Mouse (Mus musculus) kidney, embryonic 14.5 days (tissue): ENCODE measurements around the gene Creg1. TPM values are rescaled to one million over a fixed set of nuclear protein-coding genes. Genes with fewer than 3 reads are reported as not detected.

ENCODE experiments used
- ATAC-seq: fragments of 200-750 bp; cut with Nextera tagmentation; 2 replicates; pipeline ENCODE4 v1.8.0; 2017; ENCODE audit warnings: moderate number of reproducible peaks, mild to moderate bottlenecking, moderate TSS enrichment, moderate library complexity; ENCODE audit not compliant: low FRiP score, low TSS enrichment
- H3K27ac ChIP-seq: fragments of 300-500 bp; sonication (generic); 2 replicates; pipeline ENCODE4 v1.5.1; 2014; ENCODE audit warnings: low read depth, mild to moderate bottlenecking, low read length, moderate library complexity, mixed read lengths
- H3K27me3 ChIP-seq: fragments of 300-500 bp; sonication (generic); 2 replicates; pipeline ENCODE4 v1.6.1; 2014; ENCODE audit warnings: mild to moderate bottlenecking, low read length; ENCODE audit not compliant: control insufficient read depth, insufficient read depth
- H3K36me3 ChIP-seq: fragments of 300-500 bp; sonication (generic); 2 replicates; pipeline ENCODE4 v1.6.1; 2014; ENCODE audit warnings: low read length, mixed read lengths; ENCODE audit not compliant: control insufficient read depth, insufficient read depth
- H3K4me1 ChIP-seq: fragments of 300-500 bp; sonication (generic); 2 replicates; pipeline ENCODE4 v1.6.1; 2014; ENCODE audit warnings: low read length, mixed read lengths; ENCODE audit not compliant: control insufficient read depth, insufficient read depth
- H3K4me2 ChIP-seq: fragments of 300-500 bp; sonication (generic); replicated peaks from 2 replicates; pipeline ENCODE4 v1.6.1; 2014; ENCODE audit warnings: low read depth, mild to moderate bottlenecking, low read length
- H3K4me3 ChIP-seq: fragments of 300-500 bp; sonication (generic); 2 replicates; pipeline ENCODE4 v1.5.1; 2014; ENCODE audit warnings: mild to moderate bottlenecking, low read length
- H3K9ac ChIP-seq: fragments of 300-500 bp; sonication (generic); 2 replicates; pipeline ENCODE4 v1.6.1; 2014; ENCODE audit warnings: low read depth, mild to moderate bottlenecking, low read length, moderate library complexity
- H3K9me3 ChIP-seq: fragments of 300-500 bp; sonication (generic); 2 replicates; pipeline ENCODE4 v1.6.1; 2016; ENCODE audit warnings: low read length; ENCODE audit not compliant: control insufficient read depth
- WGBS: fragments of 180-500 bp; shearing (Covaris S2); extraction: QIAGEN DNeasy Blood & Tissue Kit; methylation state at CpG from one replicate; pipeline ENCODE4 v1.1.7; 2014; 5-methylcytosine and 5-hydroxymethylcytosine counted together
- polyA plus RNA-seq: library from polyadenylated mRNA; unstranded; fragments of >200 nt; fragmentation: Nextera tagmentation; extraction: Ambion mirVana; gene quantifications from 2 replicates; pipeline ENCODE4 v1.2.1, GENCODE M21; 2014

The Creg1 gene
- polyA plus RNA-seq, 1 experiment from 2014 or later = 53.8 TPM

GRCm38 (mm10) chr1:165764571-165764970 is 1.0 kb downstream of the Creg1 start:
- 51% methylated on average over 9 of the region's 9 CpGs for WGBS
- no peaks in the 10 kb centered on the region for H3K36me3 ChIP-seq
- peak overlapping the region; percentile 53 for H3K4me3 ChIP-seq
- no peak for ATAC-seq
- peak overlapping the region; percentile 58; the same call in 1 of the 2 replicates for H3K9ac ChIP-seq
- peaks cover 4% of the 10 kb centered on the region; the same call in 1 of the 2 replicates for H3K4me1 ChIP-seq
- peak overlapping the region; percentile 74 for H3K4me2 ChIP-seq
- no peaks in the 10 kb centered on the region for H3K9me3 ChIP-seq
- H3K27me3 ChIP-seq = peaks cover 10% of the 10 kb centered on the region
- H3K27ac ChIP-seq = no peak overlapping the region

DNA sequence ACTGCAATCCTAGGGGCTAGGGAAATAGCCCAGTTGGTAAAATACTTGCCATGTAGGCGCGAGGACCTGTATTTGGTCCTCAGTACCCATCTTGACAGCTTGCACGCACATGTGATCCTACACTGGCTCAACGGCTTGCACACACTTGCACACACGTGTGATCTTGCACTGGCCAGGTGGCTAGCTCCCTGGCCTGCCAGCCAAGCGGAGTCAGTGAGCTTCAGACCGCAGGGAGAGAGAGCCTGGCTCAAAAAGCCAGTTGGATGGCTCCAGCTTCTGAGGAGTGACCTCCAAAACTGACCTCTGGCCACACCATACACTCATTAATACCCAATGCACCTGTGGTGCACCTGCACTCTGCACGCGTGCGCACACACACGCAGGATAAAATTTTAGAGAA is 1.5 kb downstream of the Creg1 start:
- Histone ChIP-seq H3K36me3 (no peaks in the 10 kb centered on the region), H3K4me1 (peaks cover 4% of the 10 kb centered on the region; the same call in 1 of the 2 replicates), H3K27me3 (peaks cover 10% of the 10 kb centered on the region), H3K9me3 (no peaks in the 10 kb centered on the region), H3K4me2 (no peak overlapping the region), H3K4me3 (no peak overlapping the region; the same call in 1 of the 2 replicates), H3K9ac (no peak overlapping the region), H3K27ac (no peak overlapping the region)
- ATAC-seq = no peak
- 82% methylated on average over 11 of the region's 11 CpGs for WGBS

GRCm38 (mm10) chr1:165765651-165766294 is 2.2 kb downstream of the Creg1 start:
- H3K4me2 ChIP-seq = no peak overlapping the region; the same call in 1 of the 2 replicates

DNA sequence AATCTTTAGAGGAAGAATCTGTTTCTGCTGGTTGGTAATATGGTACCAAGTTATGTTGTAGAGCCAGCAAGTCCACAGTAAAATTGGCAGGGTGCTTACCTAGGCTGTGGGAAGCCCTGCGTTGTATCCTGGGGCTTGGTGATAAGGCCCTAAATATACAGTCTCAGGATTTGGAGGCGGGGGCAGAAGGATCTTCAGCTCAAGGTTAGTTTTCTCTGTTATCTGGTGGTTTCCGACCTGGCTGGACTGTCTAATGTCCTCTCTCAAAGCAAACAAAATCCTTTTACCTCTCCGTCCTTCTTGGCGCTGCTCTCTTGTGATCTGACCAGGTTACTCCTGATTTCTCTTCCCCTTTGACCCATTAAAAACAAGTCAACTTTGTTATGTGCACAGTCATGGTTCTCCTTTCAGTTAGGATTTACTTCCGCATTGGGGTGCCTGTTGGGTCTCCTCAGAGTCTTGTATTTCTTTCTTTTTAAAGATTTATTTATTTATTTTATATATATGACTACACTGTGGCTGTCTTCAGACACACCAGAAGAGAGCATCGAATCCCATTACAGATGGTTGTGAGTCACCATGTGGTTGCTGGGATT is 2.8 kb downstream of the Creg1 start:
- 87% methylated on average over 7 of the region's 7 CpGs for WGBS
- Histone ChIP-seq H3K9ac (no peak overlapping the region), H3K4me2 (no peak overlapping the region), H3K4me3 (no peak overlapping the region), H3K27ac (no peak overlapping the region), H3K27me3 (peaks cover 10% of the 10 kb centered on the region; the same call in 1 of the 2 replicates), H3K36me3 (peaks cover 3% of the 10 kb centered on the region; the same call in 1 of the 2 replicates), H3K4me1 (peaks cover 4% of the 10 kb centered on the region; the same call in 1 of the 2 replicates), H3K9me3 (no peaks in the 10 kb centered on the region)
- no peak for ATAC-seq

More at GRCm38 (mm10) chr1:165765651-165766294, 2.2 kb downstream of the Creg1 start:
- H3K36me3 ChIP-seq = peaks cover 2% of the 10 kb centered on the region; the same call in 1 of the 2 replicates
- H3K9ac ChIP-seq = no peak overlapping the region
- peaks cover 10% of the 10 kb centered on the region for H3K27me3 ChIP-seq
- no peak overlapping the region for H3K4me3 ChIP-seq
- no peak overlapping the region for H3K27ac ChIP-seq
- WGBS = 63% methylated on average over 17 of the region's 17 CpGs
- no peaks in the 10 kb centered on the region for H3K9me3 ChIP-seq
- no peak for ATAC-seq
- H3K4me1 ChIP-seq = peaks cover 4% of the 10 kb centered on the region; the same call in 1 of the 2 replicates

DNA sequence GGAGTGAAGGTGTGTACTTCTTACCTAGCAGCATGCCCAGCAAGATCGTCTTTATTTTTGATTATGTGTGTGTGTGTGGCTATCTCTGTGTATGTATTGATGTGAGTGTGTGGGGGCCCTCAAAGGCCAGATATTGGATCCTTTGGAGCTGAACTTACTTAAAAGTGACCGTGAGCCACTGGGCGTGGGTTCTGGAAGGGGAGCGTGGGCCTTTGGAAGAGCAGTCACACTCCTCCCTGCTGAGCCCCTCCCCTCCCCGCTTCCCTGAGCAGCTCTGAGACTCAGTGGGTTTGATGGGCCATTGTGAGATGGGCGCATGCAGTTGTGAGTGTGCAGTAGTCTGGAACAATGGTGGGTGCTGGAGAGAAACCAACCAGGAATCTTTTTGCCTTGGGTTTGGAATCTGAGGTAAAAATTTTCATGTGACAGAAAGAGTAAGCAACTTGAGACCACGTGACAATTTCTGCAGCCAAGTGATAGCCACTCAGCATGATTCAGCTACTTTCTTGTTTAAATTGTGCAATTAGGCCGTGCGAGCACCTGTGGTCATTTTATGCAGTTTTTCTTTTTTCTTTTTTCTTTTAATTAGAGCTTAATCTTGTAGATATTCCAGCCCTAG is 5.5 kb downstream of the Creg1 start:
- Histone ChIP-seq H3K36me3 (peaks cover 3% of the 10 kb centered on the region; the same call in 1 of the 2 replicates), H3K27me3 (0 out of 2 replicates have a peak, but pooled peaks cover 7% of the 10 kb centered on the region), H3K27ac (no peak overlapping the region), H3K9me3 (no peaks in the 10 kb centered on the region), H3K9ac (no peak overlapping the region), H3K4me2 (no peak overlapping the region), H3K4me3 (no peak overlapping the region), H3K4me1 (peaks cover 4% of the 10 kb centered on the region; the same call in 1 of the 2 replicates)
- WGBS = 76% methylated on average over 9 of the region's 9 CpGs
- no peak for ATAC-seq

DNA sequence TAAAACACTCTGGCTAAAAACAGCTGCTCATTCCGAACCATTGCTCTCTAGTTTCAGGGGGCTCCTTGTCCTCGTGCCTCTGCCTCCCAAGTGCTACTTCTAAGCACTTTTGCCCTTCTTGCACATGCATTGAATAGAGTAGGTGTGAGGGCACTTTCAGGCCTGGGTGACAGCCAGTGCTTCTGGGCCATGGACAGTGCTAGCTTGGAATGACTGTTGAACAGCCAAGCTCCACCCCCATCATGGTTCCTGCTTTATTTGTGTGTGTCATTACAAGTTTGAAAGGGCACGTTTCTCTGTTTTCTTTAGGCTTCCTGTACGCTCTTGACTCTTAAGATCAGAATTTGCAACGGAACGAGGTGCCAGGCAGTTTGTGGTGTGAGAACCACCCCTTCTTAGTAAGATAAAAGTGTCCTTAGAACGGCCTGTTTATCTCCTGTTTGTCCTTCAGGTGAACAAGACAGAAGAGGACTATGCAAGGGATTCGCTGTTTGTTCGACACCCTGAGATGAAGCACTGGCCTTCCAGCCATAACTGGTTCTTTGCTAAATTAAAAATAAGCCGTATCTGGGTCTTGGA is 6.7 kb downstream of the Creg1 start:
- ATAC-seq = no peak
- H3K36me3 ChIP-seq = peaks cover 3% of the 10 kb centered on the region; the same call in 1 of the 2 replicates
- 0 out of 2 replicates have a peak, but pooled peaks cover 3% of the 10 kb centered on the region for H3K27me3 ChIP-seq
- WGBS = 76% methylated on average over 10 of the region's 10 CpGs
- H3K4me2 ChIP-seq = no peak overlapping the region
- H3K4me1 ChIP-seq = no peaks in the 10 kb centered on the region
- H3K9me3 ChIP-seq = no peaks in the 10 kb centered on the region
- H3K9ac ChIP-seq = no peak overlapping the region
- no peak overlapping the region for H3K4me3 ChIP-seq
- no peak overlapping the region for H3K27ac ChIP-seq

DNA sequence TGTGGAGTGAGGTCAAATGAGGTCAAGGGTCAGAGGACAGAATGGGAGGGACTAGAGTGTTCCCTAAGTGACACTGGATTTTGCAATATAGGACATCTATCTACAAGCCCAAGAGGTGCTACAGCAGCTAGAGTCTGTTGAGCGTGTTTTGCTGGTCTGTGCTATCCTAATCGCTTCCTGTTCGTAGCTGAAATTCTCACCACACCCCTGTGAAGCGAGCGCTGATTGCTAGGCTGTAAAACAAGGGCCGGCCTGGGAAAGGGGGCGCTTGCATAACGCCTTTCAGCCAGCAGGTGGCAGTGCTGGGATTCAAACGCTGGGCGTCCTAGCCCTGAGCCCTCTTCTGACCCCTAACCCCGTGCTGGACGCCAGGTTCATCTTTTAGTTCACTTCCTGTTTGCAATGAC is 7.9 kb downstream of the Creg1 start:
- 1% methylated on average over 12 of the region's 12 CpGs for WGBS

DNA sequence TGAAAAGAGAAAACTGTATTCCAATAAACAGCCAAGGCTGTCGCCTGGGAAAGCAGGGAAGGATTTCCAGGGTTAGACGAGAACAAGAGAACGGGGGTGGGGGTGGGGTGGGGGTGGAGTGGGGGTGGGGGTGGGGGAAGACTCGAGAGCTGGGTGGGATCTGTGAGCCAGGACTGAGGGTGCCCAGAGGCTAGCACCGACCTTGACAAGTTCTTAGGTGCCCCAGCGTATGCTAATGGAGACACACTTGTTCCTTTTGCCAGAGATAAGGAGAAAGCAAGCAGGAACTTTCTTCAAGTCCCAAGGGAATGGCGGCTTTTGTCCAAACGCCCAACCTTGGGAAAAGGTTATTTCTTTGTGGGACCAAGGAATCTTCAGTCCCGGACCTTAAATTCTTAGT is 8.5 kb downstream of the Creg1 start:
- no peaks in the 10 kb centered on the region for H3K4me1 ChIP-seq
- no peak for ATAC-seq
- no peaks in the 10 kb centered on the region for H3K9me3 ChIP-seq
- peaks cover 3% of the 10 kb centered on the region; the same call in 1 of the 2 replicates for H3K36me3 ChIP-seq
- no peak overlapping the region for H3K9ac ChIP-seq
- 47% methylated on average over 9 of the region's 9 CpGs for WGBS
- peak overlapping the region; percentile 30 for H3K4me2 ChIP-seq
- no peak overlapping the region for H3K4me3 ChIP-seq
- no peak overlapping the region for H3K27ac ChIP-seq
- H3K27me3 ChIP-seq = no peaks in the 10 kb centered on the region

More for the DNA sequence above, 7.9 kb downstream of the Creg1 start:
- Histone ChIP-seq H3K4me1 (no peaks in the 10 kb centered on the region), H3K36me3 (peaks cover 3% of the 10 kb centered on the region; the same call in 1 of the 2 replicates), H3K9me3 (no peaks in the 10 kb centered on the region), H3K27me3 (no peaks in the 10 kb centered on the region), H3K4me2 (peak overlapping the region; percentile 30), H3K9ac (no peak overlapping the region), H3K4me3 (no peak overlapping the region), H3K27ac (no peak overlapping the region)
- ATAC-seq = peak; percentile 84
